Mouse (Mus musculus) testis, postnatal 10 days (tissue): ENCODE measurements around the gene Vav1.
"Not testable (repeated sequence)": the region's sequence is repeated elsewhere in the genome, so short reads cannot be mapped to it uniquely, and the experiment has no call there.

Experiments used
- DNase-seq: peaks from one replicate; pipeline ENCODE4 v3.0.0; 2021; ENCODE audit warnings: low spot score

Gene Vav1

DNA sequence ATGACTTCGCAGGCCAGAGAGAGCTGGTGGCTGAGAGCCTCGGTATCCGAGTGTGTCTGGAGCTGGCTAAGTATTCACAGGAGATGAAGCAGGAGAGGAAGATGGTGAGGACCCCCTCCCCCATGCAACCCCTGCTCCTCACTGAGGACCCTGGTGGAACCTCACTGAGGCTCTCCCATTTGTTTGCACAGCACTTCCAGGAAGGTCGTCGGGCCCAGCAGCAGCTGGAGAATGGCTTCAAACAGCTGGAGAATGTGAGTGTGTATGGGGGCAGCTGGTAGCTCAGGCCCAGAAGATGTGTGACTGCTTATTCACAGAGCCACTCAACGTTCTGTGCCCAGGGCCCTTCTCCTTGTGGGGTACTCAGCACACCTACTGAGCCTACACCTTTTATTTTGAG is 25.6 kb upstream of the Vav1 start:
- no peak for DNase-seq

DNA sequence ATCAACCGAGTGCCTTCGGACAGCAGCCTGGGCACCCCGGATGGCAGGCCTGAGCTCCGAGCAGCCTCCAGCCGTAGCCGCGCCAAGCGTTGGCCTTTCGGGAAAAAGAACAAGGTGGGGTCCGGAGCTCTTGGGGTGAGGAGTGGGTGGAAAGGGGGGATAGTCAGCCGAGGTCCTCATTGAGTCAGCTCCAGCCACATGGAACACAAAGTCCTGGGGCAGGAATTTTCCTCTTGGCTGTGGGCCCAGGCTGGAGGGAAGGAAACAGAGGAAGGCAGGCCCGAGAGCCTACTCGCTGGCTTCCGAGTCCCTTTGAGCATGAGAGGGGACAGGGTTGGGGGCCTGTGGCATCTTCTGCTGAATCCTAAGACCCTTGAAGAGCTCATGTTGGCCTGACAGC is 23.5 kb upstream of the Vav1 start:
- peak; percentile 67 for DNase-seq

DNA sequence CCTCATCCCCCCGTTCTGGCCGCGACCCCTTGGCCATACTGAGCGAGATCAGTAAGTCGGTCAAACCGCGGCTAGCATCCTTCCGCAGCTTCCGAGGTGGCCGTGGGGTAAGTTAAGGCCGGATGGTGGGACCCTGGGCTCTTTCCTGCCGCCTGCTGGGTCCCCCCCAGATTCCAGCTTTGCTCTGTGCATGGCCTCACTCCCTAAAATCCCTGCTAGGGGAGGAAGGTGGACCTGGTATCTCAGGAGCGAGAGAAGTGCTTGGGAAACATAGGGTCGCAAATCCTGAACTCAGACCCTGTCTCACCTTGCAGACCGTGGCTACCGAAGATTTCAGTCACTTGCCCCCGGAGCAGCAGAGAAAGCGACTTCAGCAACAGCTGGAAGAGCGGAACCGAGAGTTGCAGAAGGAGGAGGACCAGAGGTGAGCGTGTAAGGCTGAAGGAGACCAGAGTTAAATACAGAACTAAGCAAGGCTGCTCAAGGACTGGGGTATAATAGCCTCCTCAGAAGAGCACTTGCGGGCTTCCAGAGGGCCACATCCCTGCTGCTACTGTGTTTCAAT is 21.9 kb upstream of the Vav1 start:
- no peak for DNase-seq

DNA sequence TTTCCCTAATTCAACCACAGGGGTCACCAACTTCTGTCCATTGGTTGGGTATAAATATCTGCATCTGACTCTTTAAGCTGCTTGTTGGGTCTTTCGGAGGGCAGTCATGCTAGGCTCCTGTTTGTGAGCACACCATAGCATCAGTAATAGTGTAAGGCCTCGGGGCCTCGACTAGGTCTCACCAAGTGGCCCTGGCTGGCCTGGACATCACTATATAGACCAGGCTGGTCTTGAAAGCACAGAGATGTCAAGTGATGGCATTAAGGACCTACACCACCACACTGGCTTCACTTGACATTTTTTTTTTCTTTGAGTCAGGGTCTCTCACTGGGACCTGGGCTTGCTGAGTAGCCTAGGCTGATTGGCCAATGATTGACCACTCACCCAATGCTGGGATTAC is 20.7 kb upstream of the Vav1 start:
- DNase-seq, result no peak

DNA sequence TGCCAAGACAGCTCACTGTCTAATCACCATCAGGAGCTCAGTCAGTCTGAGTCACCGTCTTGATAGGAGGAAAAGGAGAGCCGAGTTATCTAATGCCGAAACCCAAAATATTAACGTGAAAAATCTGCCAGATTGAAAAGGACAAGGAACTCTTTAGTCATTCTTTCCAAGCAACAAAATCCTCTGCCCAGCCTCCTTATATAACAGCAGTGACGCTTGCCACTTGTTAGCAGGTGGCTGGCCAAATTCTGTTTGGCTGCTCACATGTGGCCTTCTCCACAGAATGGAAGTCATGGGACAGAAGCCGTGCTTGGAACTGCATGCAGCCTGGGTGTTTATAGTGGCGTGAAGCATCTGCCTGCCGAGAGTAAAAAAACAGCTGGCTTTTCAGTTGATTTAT is 19.2 kb upstream of the Vav1 start:
- DNase-seq, result no peak

DNA sequence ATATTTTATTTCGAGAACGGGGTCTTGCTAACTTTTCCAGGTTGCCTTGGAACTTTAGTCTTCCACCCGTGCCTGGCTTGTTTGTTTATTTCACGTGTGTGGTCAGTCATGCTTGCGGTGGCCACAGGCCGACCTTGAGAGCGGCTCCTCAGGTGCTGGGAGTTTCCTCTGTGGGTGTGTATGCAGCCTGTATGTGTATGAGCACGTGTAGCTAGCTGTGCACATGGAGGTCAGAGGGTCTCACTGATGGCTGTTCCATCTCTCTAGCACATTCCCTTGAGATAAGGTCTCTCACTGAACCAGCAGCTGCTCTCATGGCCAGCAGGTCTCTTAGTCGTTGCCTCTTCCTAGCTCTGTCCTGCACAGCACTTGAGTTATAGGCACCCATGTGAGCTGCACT is 18.5 kb upstream of the Vav1 start:
- DNase-seq, result no peak

DNA sequence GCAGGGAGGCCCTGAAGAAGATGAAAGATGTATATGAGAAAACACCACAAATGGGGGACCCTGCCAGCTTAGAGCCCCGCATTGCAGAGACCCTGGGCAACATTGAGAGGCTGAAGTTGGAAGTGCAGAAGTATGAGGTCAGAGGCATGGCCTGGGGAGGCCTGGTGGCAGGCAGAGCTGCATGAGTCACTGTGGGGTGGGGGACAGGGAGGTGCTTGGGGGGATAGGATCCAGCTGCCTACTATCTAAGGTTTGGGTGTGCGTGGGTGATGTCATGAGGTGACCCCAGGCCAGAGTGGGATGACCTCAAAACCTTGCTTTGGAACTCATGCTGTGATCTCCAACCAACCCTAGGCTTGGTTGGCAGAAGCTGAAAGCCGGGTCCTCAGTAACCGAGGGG is 17.6 kb upstream of the Vav1 start:
- DNase-seq, result no peak

DNA sequence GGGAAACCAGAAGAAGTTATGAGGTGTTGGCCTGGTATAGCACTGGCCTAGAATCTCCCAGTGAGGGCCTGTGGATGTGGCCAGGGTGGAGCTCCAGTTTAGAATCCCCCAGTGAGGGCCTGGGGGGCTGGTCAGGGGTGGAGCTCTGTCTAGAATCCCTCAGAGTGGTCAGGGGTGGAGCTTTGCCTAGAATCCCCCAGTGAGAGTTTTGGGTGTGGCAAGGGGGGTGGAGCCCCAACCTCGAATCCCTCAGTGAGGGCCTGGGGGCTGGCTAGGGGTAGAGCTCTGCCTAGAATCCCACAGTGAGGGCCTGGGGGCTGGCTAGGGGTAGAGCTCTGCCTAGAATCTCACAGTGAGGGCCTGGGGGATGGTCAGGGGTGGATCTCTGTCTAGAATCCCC is 17.1 kb upstream of the Vav1 start:
- no peak for DNase-seq

DNA sequence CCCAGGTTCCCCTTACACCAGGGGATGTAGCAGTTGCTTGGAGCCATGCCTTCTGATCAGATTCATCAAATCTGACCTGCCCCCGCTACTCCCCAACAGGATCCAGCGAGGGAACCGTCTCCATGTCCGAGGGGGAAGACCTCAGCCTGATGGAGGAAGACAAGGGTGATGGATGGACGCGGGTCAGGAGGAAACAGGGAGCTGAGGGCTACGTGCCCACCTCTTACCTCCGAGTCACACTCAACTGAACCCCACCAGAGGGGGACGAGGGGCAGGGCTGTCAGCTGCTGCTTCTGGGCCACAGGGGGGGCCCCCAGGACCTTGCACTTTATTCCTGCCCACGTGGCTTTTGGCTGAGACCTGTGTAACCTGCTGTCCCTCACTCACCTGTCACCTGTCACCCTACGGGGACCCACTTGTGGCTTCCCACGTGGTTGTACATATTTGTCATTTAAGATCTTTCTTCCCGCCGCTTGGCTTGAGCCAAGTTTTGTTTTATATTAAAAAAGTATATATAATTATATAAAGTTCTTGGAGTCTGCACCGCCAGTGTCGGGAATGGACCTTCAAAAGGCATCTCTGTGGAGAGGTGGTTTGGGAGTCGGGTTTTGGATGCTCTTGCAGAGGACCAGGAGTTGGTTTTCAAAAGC is 15.9 kb upstream of the Vav1 start:
- no peak for DNase-seq

DNA sequence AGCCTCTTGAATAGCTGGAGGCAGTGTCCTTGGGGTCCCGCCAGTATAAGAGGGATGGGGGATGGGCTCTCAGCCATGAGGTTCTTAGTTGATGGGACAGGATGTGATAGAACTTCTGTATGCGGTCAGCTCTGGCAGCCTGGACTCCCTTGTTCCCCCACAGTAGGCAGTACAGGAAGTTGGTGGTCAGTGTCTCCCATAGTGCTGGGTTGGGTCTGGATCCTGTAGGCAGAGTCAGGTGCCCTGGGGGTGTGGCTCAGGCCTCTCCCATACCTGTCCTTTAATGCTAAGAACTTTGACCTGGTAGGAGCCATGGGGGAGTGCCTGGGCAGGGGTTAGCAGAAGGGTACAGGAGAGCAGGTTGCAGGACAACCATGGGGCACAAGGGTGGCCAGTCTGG is 14.7 kb upstream of the Vav1 start:
- no peak for DNase-seq

DNA sequence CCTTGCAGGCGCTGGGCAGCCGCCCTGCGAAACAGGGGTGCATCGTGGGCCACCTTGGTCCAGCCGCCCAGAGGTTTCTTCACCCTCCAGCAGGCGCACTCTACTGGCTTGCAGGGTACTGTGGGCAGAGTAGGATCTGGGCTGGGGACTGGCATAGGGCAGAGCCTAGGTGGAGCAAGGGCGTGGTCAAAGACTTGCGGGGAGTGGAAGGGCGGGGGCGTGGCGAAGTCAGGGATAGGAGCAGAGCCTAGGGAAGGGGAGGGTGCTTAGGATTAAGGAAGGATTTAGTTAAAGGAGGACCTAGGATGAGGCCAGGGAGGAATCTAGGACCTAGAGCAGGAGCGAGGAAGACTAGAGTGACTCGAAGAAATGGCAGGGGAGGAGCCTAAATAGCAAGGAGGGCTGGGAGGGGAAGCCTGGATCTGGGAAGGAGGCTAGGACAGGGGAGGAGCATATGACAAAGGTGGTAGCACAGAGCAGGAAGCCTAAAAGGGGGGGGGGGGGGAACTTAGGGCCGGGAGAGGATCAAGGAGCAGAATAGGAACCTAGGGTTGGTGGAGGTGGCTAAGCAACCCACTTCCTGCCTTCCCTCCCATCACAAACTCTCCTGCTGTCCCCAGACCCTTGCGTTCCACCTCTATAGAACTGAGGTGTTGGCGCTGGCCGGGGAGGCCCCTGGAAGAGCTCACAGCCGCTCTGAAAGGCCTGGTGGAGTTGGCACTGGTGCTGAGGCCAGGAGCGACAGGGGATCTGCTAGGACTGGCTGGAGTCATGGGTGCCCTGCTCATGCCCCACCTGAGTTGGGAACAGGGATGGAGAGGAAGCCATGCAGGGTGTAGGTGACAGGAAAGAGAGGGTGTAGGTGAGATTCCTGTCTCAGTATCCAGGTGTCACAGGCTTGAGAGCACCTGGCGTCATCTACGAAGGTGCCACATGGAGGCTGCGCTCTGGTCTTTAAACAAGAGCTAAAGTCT is 13.6 kb upstream of the Vav1 start:
- DNase-seq, result peak; percentile 88

DNA sequence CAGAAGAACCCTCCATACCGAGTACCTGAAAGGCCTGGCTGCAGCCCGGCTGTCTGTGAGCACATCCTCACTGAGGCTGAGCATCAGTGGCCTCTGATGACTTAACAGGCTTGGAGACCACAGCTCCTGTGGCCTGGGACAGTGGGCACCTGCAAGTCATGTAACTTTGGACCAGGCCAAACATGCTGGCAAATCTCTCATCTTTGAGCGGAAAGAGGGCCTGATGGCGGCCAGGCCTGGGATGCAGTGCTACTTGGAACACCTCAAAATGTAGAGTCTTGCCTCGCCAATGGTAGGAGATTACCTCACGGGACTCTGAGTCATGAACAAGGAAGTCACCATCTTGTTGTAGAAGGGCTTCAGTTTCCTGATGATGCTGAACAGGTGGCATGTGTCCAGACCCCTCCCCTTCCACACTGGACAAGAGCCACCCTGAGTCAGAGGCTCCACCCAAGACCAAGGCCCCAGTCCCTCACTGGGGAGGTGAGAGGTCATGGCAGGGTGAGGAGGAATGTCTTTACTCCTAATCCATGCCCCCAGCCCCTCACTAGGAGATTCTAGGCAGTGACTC is 11.3 kb upstream of the Vav1 start:
- DNase-seq, result no peak

DNA sequence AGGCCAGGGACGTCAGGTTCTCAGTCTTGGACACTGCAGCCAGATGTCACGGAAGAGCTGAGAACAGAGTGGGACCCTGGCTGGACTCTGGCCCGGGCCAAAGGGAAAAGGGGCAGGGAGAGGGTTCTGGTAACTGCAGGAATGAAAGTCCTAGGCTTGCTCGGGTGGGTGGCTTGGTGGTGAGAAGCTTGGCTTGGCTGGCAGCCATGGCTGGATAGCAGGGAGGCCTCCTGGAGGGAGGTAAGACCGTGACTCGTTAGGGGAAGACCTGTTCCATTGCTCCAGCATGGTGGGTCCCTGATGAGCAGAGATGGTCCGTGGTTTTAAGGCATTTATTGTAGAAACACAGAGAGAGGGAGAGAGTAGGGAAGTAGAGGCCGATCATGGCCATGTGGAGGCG is 7.6 kb upstream of the Vav1 start:
- no peak for DNase-seq

DNA sequence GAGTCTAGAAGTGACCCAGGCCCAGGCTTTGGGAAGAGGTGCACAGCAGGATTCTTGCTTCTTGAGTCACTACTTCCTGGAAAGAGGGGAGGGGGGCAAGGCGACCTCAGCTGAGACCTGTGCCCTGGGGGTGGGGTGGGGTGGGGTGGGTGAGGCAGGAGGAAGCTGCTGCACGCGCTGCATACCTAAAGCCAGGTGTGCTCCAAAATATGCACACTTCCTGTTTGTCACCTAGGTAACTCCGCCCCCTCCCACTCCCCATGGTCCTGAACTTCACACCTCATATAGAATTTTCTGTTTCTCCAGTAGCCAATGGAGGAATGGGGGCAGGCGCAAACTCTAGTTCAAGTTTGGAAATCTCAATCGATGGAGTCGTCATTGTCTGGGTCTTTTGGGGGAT is 5.1 kb upstream of the Vav1 start:
- no peak for DNase-seq

DNA sequence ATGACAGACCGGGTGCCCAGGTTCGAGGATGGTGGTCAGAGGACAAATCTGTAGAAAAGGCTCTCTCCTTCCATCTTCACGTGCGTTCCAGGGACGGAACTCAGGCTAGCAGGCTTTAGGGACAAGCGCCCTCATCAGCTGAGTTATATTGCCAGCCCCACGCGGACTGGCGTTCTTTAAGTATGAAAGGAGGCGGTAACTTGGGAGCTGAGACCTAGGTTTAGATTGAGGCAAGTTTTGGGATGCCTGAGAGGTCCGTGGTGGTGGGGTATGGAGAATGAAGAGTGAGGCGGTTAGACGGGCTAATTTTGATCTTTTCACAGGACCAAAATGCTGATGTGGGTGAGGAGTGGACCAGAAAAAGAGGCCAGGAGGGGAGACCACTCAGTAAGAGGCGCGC is 4.2 kb upstream of the Vav1 start:
- no peak for DNase-seq

DNA sequence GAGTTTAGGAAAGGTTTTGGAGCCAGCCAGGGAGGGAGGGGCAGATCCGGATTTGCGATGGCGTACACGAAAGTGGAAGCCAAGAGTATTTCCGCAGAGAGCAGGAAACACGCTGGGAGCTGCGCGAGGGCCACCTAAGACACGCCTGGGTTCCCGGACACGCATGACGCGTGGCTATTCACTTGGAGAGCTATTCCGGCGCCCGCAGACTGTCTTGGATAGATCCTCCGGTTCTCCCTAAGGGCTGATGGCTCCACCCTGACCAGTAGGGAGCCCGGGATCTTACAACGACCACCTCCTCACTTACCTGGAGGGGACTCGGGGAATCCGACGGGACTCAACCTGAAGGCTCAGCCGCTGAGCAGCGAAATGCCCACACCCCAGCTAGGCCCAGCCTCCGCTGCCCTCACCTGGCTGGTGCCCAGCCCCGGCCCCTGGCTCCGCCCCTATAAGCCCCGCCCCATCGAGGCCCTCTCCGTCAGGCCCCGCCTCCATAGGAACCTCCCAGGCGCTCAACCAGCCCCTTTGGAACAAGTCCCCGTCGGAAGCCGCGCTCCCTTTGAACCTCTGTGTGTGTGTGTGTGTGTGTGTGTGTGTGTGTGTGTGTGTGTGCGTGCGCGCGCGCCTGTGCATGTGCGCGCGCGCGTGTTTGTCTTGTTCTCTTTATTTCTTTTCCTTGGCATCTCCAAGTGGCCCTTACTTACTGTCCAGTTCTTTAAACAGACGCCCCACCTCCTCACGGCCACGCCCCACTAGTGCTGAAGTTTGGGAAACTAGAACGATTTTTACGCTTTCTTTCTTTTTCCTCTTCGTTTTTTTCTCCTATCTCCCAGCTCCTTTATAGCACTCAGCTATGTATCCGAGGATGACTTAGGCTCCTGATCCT is 3.5 kb upstream of the Vav1 start:
- peak; percentile 94 for DNase-seq

DNA sequence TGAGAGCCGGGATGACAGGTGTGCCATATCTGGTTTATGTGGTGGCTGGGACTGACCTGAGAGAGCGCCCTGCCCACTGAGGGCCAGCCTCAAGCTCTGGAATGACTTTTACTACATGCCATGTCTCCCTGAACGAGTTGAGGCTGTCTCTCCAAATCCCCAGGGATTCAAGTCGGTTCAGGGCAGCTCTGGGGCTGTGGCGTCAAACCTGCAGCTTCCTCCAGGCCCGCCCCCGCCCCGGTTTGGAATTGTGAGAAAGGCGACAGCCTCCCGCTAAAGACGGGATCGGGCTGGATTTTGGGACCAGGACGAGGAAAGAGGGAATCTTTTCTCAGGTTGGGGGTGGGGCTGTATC is 2.9 kb upstream of the Vav1 start:
- DNase-seq, result no peak

DNA sequence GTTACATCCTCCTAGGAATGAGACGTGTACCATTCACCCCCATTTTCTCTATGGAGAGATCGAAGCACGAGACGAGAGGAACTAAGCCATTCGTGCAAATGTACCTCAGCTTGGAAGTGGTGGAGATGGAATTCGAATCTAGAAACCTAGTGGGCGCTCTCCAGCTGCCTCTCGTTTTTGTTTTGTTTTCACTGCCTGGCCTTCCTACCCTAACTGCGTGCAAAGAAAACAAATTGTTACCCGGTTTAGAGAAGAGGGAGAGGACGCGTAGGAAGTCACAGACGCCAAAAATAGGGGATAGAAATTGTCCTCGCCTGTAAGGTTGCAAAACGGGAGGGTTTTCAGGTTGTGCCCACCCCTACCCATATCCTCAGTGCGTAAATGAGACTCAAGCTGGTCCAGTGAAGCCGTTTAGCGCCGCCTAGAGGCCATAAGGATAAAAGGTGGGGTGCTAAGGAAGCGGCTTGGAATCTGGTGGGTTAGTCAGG is 2.2 kb upstream of the Vav1 start:
- DNase-seq, result peak; percentile 73

DNA sequence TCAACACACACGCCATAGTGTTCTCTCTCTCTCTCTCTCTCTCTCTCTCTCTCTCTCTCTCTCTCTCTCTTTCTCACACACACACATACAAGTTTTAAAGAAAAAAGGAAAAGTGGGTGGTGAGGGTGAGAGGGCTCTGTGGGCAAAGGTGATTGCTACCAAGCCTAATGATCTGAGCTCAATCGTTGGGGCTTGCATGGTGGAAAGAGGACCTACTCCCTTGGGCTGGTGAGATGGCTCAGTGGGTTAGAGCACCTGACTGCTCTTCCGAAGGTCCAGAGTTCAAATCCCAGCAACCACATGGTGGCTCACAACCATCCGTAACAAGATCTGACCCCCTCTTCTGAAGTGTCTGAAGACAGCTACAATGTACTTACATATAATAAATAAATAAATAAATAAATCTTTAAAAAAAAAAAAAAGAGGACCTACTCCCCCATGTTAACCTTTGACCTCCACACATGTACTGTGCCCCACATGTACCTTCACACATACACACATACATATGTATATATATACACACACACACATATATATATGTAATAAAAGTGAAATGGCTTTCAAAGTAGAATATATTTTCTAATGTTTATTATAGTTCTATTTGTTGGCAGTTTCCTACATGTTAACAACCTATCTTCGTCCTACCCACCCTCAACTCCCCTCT is 1.2 kb upstream of the Vav1 start:
- not testable (repeated sequence) for DNase-seq

DNA sequence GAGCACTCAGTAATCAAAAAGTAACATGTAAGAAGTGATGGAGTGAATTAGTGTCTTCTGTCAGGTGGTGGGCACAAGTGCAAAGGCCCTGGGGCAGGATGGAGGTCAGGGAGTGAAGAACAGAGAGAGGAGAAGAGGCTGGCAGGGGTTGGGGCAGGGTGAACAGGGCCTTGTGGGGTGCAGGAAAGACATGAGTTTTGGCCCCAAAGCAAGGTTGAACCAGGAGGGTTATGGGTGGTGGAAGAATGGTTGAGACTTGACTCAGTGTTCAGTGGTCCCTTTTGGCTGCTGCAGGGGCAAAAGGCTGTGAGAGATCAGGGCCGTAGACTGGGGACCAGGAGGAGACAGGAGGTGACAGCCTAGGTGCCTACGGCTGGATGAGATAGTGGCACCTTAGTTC is 363 bp upstream of the Vav1 start:
- DNase-seq, result no peak

DNA sequence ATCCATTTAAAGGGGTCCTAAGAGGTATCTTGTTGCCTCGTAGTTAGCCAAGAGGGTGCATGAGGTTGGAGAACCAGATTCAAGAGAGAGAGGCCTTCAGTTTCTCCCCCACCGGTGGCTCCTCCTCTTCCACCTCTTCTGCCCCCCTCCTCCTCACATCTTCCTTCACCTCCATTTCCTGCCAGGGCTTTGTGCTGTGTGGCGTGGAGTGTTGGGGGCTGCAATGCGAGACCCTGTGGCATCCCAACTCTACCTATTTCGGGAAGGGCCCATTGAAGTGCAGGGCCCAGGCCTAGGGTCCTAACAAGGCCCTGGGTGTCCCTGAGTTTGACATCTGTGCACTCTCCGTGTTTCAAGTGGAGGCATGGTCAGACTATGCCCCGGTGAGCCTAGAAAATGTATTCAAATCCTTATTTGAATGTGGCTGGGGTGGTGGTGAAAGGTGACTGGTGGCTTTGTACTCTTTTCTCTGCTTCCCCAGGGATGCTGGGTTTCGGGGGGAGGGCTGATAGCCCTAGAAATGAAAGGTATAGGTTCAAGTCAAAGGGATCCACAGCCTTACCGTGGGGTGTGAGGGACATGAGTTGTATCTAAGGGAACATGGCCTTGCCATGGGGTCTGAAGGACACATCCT is 808 bp downstream of the Vav1 start:
- DNase-seq, result no peak
